Mouse (Mus musculus): Measurements from ENCODE around the gene Pink1. TPM values are rescaled to one million over a fixed set of nuclear protein-coding genes. Genes with fewer than 3 reads are reported as not detected.

Gene Pink1
- polyA plus RNA-seq, 1 experiment from 2014 or later, result 111 TPM

DNA sequence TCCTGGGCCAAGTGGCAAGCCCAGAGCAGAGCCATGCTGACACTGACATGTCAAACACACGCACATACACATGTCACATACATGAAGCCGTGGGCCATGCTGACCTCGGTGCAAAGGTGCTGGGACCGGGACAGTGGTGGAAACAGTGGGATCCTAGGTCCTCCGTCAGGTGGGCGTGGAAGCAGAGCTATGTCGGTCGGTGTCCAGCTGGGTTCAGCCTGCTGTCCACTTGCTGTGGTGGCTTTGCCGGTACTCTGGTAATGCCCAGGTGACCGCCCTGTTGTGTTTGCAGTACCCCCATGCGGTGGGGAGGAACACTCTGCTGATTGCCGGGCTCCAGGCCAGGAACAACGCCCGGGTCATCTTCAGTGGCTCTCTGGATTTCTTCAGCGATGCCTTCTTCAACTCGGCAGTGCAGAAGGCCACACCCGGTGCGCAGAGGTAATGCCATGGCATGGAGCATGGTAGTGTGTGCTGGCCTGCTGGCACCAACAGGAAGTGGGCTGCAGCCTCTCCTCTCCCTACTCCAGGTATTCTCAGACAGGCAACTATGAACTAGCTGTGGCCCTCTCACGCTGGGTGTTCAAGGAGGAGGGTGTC, 15.7 kb downstream of the Pink1 start:
- H3K4me2 ChIP-seq, result no peak overlapping the region
- no peak for ATAC-seq (ENCODE audit: low FRiP score, low read depth)
- H3K27ac ChIP-seq (replicated peaks), result no peak overlapping the region
- H3K4me3 ChIP-seq, result no peak overlapping the region
- no peaks in the 10 kb centered on the region for H3K27me3 ChIP-seq
- no peaks in the 10 kb centered on the region for H3K9me3 ChIP-seq
- no peak overlapping the region for H3K9ac ChIP-seq
- H3K4me1 ChIP-seq (replicated peaks), result peaks cover 24% of the 10 kb centered on the region
- WGBS, result 96% methylated on average over 19 of the region's 19 CpGs
- H3K36me3 ChIP-seq, result peaks cover 51% of the 10 kb centered on the region

DNA sequence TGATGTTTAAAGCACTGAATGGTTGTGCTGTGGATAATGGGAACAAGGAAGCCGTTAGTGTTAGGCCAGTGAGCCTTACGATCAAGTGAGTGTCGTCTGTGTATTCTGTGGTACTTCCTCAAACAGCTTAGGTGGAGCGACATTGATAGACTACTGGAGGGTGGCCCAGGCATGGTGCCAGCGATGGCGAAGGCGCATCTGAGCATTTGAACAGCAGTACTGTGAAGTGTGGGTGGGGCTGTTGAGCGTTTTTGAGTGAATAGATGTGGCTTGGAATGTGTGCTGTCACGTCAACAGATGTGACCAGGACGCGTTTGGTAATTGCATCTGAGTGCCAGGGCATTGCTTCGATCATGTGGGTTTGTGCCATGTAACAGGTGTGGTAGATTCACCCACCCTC, 18.4 kb downstream of the Pink1 start:
- ATAC-seq (ENCODE audit: low FRiP score, low read depth), result no peak
- no peak overlapping the region for H3K9ac ChIP-seq
- H3K4me3 ChIP-seq, result no peak overlapping the region
- no peaks in the 10 kb centered on the region for H3K9me3 ChIP-seq
- H3K4me1 ChIP-seq (replicated peaks), result peaks cover 40% of the 10 kb centered on the region
- 89% methylated on average over 12 of the region's 12 CpGs for WGBS
- H3K27me3 ChIP-seq, result no peaks in the 10 kb centered on the region
- peaks cover 24% of the 10 kb centered on the region for H3K36me3 ChIP-seq
- H3K27ac ChIP-seq (replicated peaks), result no peak overlapping the region
- no peak overlapping the region for H3K4me2 ChIP-seq

DNA sequence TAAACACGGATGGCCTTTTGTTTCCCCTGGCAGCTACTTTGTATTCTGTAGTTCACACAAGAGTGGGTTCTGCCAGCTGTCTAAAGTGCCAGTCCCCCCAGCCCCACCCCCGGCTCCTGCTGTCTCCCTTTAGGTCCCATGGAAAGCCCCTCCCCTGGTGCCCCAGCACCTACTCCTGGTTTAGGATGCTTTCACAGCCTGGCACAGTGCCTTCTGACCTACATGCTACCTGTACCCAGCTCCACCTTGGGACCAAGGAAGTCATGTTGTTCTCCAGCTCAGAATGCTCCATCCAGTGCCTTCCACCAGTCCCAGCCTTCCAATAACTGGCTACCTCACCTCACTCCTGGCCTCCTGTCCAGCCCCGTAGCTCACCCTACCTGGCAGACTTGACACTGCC, 19.1 kb downstream of the Pink1 start:
- H3K4me2 ChIP-seq, result no peak overlapping the region
- H3K27me3 ChIP-seq, result no peaks in the 10 kb centered on the region
- no peak overlapping the region for H3K4me3 ChIP-seq
- H3K36me3 ChIP-seq, result peaks cover 17% of the 10 kb centered on the region
- H3K4me1 ChIP-seq (replicated peaks), result peaks cover 40% of the 10 kb centered on the region
- ATAC-seq (ENCODE audit: low FRiP score, low read depth), result no peak
- WGBS, result 74% methylated on average over 3 of the region's 3 CpGs
- no peak overlapping the region for H3K9ac ChIP-seq
- no peak overlapping the region for H3K27ac ChIP-seq (replicated peaks)
- no peaks in the 10 kb centered on the region for H3K9me3 ChIP-seq

DNA sequence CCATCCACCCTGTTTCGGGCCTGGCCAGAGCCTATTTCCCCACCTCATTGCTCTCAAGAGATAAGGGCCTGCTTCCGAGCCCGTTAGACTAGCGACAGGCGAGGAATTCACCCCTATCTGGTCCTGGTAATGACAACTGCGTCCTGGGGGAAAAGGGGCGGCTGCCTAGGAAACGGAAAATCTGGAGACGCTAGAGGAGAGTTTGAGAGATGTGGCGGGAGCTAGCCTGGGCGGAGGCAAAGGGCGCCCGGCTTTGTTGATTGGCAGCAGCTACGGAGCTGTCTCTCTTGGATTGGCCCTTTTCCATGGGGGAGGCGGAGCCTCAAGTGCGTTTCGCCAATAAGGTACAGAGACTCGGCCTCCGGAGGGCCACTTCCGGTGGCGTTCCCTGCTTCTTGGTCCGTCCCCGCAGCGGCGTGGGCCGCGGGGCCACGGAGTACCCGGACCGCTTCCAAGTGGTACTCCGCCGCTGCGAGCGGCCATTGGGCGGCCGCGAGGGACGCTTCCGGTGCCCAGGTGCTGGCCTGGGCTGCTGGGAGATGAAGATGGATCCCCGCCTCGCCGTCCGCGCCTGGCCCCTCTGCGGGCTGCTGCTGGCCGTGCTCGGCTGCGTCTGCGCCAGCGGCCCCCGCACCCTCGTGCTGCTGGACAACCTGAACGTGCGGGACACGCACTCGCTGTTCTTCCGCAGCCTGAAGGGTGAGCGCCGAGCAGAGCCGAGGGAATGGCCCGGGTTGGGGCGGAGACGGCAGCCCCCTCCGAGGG, 21.6 kb downstream of the Pink1 start, which contains the start of gene Ddost:
Ddost (plus strand) TSS at position 391 of the 765 bp plus-strand sequence.
- Histone ChIP-seq H3K4me1 (replicated peaks) (peaks cover 40% of the 10 kb centered on the region), H3K27me3 (no peaks in the 10 kb centered on the region), H3K9me3 (no peaks in the 10 kb centered on the region), H3K9ac (peak within 1 kb of the TSS; percentile 89), H3K27ac (replicated peaks) (peak within 1 kb of the TSS; percentile 82), H3K4me2 (peak within 1 kb of the TSS; percentile 81), H3K4me3 (peak within 1 kb of the TSS; percentile 79), H3K36me3 (peaks cover 4% of the 10 kb centered on the region; the same call in 1 of the 2 replicates)
- WGBS, result 0% methylated on average over 64 of the region's 64 CpGs
- peak; percentile 98 for ATAC-seq (ENCODE audit: low FRiP score, low read depth)

DNA sequence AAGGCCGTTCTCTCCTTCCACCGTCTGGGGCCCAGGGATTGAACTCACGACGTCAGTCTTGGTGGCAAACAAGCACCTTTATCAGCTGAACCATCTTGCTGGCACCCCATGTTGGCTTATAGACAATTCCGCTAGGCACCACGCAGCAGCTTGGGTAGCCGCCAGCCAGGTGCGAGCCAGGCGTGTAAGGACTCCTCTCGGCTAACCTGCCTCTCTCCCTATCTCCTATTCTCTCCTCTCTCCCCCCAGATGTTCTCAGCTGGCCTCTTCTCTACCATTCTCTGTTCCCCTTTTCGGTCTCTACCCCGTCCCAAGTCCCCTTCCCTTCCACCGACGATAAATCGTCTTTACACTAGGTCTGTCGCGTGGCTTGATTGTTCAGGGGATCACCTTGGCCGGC, 22.4 kb downstream of the Pink1 start:
- Histone ChIP-seq H3K27me3 (no peaks in the 10 kb centered on the region), H3K4me1 (replicated peaks) (peaks cover 40% of the 10 kb centered on the region), H3K9ac (peak overlapping the region; percentile 41), H3K27ac (replicated peaks) (peak overlapping the region; percentile 78), H3K4me3 (peak overlapping the region; percentile 79), H3K9me3 (no peaks in the 10 kb centered on the region), H3K4me2 (peak overlapping the region; percentile 81), H3K36me3 (no peaks in the 10 kb centered on the region)
- no peak for ATAC-seq (ENCODE audit: low FRiP score, low read depth)
- WGBS, result 16% methylated on average over 18 of the region's 18 CpGs

DNA sequence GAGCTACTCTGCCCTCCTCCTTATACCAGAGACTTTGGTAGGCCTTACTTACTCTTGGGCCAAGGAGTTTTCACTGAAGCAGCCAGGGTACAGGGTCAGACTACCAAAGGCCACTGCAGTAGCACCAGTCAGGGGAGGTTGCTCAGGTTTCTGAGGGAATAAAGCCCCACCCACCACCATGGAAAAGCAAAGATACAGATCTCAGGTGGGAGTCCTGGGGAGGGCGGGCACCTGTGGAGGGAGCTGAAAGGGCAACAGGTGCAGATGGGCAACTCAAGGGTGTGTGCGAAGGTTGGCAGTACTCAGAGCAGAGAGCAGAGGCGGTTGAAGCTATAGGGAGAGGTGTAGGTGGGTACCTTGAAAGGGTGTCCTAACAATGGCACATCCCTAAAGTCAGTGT, 23.1 kb downstream of the Pink1 start:
- 93% methylated on average over 3 of the region's 3 CpGs for WGBS
- no peaks in the 10 kb centered on the region for H3K27me3 ChIP-seq
- no peak for ATAC-seq (ENCODE audit: low FRiP score, low read depth)

DNA sequence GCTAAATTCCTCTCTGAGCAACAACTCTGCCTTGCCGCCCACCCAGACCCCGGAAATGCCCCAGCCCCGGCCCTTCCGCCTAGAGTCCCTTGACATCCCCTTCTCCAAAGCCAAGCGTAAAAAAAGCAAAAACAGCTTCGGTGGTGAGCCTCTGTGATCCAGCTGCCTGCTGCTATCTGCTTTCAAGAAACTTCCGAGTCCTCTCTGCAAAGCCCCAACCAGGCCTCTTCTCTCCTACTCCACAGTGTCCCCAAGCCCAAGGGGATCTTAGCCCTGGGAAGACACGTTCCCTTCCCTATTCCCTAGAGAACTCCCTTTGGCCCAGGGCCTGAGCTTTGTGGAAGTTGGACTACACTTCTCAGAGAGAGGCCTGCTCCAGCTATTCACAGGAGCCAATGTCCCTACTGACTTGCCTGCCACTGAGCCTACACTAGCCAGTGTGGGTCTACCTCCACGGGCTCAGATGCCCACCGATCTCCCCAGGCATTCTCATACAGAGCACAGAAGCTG, 24.8 kb downstream of the Pink1 start:
- H3K9ac ChIP-seq, result no peak overlapping the region
- no peaks in the 10 kb centered on the region for H3K27me3 ChIP-seq
- H3K4me2 ChIP-seq, result no peak overlapping the region
- H3K27ac ChIP-seq (replicated peaks), result no peak overlapping the region
- no peak for ATAC-seq (ENCODE audit: low FRiP score, low read depth)
- WGBS, result 92% methylated on average over 10 of the region's 10 CpGs
- H3K9me3 ChIP-seq, result no peaks in the 10 kb centered on the region
- no peaks in the 10 kb centered on the region for H3K36me3 ChIP-seq
- H3K4me1 ChIP-seq (replicated peaks), result peaks cover 26% of the 10 kb centered on the region
- H3K4me3 ChIP-seq, result no peak overlapping the region

More for the DNA sequence above, 23.1 kb downstream of the Pink1 start:
- no peak overlapping the region for H3K27ac ChIP-seq (replicated peaks)
- H3K4me1 ChIP-seq (replicated peaks), result peaks cover 40% of the 10 kb centered on the region
- H3K4me3 ChIP-seq, result no peak overlapping the region
- H3K9ac ChIP-seq, result no peak overlapping the region
- no peaks in the 10 kb centered on the region for H3K36me3 ChIP-seq
- H3K4me2 ChIP-seq, result no peak overlapping the region
- no peaks in the 10 kb centered on the region for H3K9me3 ChIP-seq

DNA sequence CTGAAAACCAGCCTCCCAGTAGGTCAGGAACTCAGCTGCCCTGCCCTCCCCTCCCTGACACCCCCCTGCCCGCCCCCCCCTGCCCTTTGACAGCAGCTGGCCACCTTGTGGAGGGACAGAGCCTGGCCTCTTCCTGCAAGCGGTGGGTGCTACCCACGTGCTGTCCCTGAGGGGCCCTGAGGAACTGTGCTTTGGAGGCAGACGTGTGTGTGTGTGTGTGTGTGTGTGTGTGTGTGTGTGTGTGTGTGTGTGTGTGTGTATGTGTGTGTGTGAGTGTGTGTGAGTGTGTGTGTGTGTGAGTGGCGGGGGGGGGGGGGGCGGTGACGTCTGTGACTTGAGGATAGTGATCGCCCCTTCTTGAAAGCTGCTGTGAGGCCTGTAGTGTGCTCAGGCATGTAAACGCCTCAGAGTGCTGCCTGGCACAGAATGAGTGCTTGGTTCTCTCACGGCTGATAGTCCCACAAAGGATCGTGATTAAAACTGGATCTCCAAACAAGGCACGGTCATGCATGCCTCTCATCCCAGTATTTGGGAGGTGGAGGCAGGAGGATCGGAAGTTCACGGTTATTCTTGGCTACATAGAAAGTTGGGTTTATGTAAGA, 32.1 kb downstream of the Pink1 start:
- Histone ChIP-seq H3K4me1 (replicated peaks) (peaks cover 12% of the 10 kb centered on the region), H3K27ac (replicated peaks) (peak overlapping the region; percentile 87), H3K27me3 (no peaks in the 10 kb centered on the region), H3K36me3 (no peaks in the 10 kb centered on the region), H3K9me3 (no peaks in the 10 kb centered on the region), H3K4me2 (peak overlapping the region; percentile 36), H3K4me3 (no peak overlapping the region), H3K9ac (no peak overlapping the region)
- 53% methylated on average over 11 of the region's 14 CpGs for WGBS
- peak; percentile 65 for ATAC-seq (ENCODE audit: low FRiP score, low read depth)

DNA sequence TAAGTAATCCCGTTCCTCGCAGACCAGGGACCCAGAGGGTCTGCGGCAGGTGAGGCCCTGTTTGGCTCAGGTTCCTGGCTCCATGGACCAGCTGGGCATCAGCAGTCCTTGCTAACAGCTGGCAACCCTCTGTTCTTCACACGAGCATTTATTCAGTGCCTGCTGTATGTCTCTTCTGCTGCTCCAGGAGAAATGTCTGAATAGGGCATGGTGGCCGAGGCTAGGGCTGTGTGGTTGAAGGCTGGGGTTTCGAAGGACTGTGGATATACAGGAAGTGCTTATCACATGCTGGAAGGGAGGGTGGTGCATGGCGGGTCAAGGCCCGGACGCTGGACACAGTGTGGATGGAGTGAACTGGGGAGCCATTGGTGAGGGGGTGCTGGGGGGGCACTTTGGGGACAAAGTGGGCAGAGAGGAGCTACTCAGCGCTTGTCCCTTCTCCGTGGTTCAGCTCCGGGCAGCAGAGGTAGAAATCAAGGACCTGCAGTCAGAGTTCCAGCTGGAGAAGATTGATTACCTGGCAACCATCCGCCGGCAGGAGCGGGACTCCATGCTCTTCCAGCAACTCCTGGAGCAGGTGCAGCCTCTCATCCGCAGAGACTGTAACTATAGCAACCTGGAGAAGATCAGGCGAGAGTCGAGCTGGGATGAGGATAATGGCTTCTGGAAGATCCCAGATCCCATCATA, 32.7 kb downstream of the Pink1 start:
- Histone ChIP-seq H3K4me1 (replicated peaks) (peaks cover 12% of the 10 kb centered on the region), H3K27ac (replicated peaks) (peak overlapping the region; percentile 87), H3K4me2 (peak overlapping the region; percentile 36), H3K9ac (no peak overlapping the region), H3K4me3 (no peak overlapping the region), H3K9me3 (no peaks in the 10 kb centered on the region), H3K36me3 (no peaks in the 10 kb centered on the region), H3K27me3 (no peaks in the 10 kb centered on the region)
- 59% methylated on average over 18 of the region's 18 CpGs for WGBS
- peak; percentile 91 for ATAC-seq (ENCODE audit: low FRiP score, low read depth)

DNA sequence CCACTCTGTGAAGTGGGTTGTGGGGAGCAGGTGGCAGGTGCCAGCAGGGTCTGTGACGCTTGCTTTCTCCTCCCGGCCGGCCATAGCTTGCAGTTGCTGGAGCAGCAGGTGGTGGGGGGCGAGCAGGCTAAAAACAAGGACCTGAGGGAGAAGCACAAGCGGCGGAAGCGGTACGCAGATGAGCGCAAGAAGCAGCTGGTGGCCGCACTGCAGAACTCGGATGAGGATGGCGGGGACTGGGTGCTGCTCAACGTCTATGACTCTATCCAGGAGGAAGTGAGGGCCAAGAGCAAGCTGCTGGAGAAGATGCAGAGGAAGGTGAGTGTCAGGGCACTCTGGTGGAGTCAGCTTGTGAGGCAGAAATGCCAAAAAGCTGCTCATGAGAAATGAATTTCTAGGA, 34.1 kb downstream of the Pink1 start:
- Histone ChIP-seq H3K27me3 (no peaks in the 10 kb centered on the region), H3K27ac (replicated peaks) (0 out of 2 replicates have a peak overlapping the region, but pooled peaks have one; percentile 20), H3K9ac (no peak overlapping the region), H3K4me1 (replicated peaks) (peaks cover 12% of the 10 kb centered on the region), H3K4me2 (no peak overlapping the region), H3K4me3 (no peak overlapping the region), H3K36me3 (no peaks in the 10 kb centered on the region), H3K9me3 (no peaks in the 10 kb centered on the region)
- 82% methylated on average over 13 of the region's 13 CpGs for WGBS
- ATAC-seq (ENCODE audit: low FRiP score, low read depth), result no peak

DNA sequence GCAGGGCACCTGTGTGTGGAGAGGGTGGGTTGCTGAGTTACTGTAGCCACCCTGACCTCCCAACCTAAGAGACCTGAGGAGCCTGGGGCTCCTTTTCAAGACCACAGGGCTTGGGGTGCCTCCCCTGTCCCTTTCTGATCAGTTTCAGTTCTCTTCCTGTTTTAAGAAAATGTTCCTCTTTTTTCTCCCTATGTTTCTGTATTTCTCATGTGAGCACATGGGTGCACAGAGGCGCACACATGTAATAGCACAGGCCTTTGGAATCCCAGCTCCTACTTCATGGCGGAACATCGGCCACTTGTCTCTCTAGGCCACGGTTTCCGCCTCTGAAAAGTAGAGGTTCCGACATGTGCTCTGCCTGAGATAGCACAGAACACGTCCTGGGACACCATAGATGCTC, 37.4 kb downstream of the Pink1 start:
- Histone ChIP-seq H3K9me3 (no peaks in the 10 kb centered on the region), H3K27ac (replicated peaks) (no peak overlapping the region), H3K4me2 (no peak overlapping the region), H3K36me3 (no peaks in the 10 kb centered on the region), H3K9ac (no peak overlapping the region), H3K4me3 (no peak overlapping the region), H3K4me1 (replicated peaks) (peaks cover 7% of the 10 kb centered on the region), H3K27me3 (no peaks in the 10 kb centered on the region)
- 92% methylated on average over 7 of the region's 7 CpGs for WGBS
- ATAC-seq (ENCODE audit: low FRiP score, low read depth), result no peak

DNA sequence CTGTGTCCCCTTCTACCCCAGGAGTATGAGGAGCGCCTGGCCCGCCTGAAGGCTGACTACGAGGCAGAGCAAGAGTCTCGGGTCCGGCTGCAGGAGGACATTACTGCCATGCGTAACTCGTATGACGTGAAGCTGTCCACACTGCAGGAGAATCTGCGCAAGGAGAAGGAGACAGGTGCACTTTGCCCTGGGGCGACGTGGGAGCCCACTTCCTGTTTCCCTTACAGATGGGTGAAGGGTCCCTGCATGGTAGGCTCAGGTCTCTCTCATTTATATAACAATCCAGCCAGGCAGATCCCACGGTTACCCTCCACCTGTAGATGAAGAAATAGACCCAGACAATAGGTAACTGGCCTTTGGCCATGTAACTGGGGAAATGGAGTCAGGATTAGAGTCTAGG, 39.7 kb downstream of the Pink1 start:
- no peak overlapping the region for H3K4me3 ChIP-seq
- no peaks in the 10 kb centered on the region for H3K9me3 ChIP-seq
- no peaks in the 10 kb centered on the region for H3K4me1 ChIP-seq (replicated peaks)
- no peak overlapping the region for H3K9ac ChIP-seq
- no peaks in the 10 kb centered on the region for H3K36me3 ChIP-seq
- no peaks in the 10 kb centered on the region for H3K27me3 ChIP-seq
- H3K27ac ChIP-seq (replicated peaks), result no peak overlapping the region
- WGBS, result 91% methylated on average over 12 of the region's 12 CpGs
- no peak for ATAC-seq (ENCODE audit: low FRiP score, low read depth)
- no peak overlapping the region for H3K4me2 ChIP-seq

Data from hindbrain, embryonic 15.5 days (tissue).